Mouse (Mus musculus): ENCODE measurements around the gene Skp1a.

The Skp1a gene

DNA sequence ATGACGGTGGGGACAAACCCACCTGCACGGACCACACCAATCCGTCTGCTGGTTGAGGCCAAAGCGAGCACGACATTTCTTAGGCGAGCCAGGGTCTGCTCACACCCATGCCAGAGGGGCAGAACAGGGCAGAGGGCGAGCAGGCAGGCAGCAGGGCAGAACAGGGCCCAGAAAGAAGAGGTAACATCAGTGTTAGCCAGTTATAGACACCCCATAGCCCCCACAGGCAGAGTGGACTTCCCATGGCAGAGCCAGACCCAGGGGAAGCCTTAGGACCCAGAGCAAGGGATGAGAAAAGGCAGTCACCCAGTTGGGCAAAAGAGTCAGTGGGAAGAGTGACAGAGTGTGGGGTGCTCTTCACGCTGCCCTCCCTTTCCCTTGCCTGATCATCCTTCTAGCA lies 23.3 kb downstream of the Skp1a start:
- DNase-seq = no peak

DNA sequence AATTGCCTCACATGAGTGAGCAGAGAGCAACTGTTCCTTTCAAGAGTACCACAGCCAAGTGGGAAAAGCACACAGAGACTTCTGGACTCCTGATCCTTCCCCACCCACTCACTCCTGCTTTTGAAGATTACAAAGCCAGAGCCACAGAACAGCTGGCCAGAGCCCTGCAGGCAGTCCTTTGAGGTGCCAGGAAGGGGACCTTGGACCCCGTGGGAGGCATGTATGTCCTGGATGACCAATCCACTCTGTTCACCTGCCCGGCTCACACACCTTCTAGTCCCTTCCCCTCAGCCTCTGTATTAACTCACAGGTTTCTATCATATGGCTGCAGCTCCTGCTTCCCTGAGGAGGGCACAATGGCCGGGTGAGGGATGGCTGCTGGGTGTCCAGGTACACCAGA lies 25.6 kb downstream of the Skp1a start:
- no peak for DNase-seq

DNA sequence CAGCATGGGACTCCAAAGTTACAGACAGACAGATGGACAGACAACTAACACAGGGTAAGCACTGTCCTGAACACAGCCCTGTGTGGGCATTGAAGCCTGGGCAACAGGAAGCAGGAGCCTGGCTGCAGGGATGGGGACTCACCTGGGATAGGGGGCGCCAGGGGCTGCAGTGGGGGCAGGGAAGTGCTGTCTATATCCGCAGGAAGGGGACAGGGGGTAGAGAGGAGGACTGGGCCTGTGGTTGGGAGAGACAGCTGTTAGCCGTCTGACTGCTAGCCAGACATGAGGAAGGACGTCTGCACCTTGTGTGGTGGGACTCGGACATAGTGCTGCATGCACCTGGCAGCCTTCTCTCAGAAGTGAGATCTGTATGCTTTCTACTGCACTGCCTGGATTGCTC lies 26.9 kb downstream of the Skp1a start:
- no peak for DNase-seq

DNA sequence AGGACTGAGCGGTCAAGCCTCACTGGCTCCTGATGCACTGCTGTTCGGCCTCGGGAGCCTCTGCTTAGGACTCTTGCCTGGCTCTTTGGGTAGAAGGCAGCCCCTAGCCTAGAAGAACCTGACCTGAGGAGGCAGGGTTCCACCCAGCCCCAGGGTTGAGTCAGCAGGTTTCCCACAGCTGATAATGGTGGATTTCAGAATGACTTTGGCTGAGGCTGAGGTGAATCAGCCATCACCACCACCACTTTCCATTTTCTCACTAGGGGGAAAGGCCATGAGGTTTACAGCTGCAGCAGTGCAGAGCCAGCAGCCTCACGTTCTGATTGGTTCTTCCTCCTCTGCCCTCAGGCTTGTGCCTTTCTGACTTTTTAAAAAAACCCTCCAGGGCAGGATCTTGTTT lies 29.1 kb downstream of the Skp1a start:
- DNase-seq = no peak

DNA sequence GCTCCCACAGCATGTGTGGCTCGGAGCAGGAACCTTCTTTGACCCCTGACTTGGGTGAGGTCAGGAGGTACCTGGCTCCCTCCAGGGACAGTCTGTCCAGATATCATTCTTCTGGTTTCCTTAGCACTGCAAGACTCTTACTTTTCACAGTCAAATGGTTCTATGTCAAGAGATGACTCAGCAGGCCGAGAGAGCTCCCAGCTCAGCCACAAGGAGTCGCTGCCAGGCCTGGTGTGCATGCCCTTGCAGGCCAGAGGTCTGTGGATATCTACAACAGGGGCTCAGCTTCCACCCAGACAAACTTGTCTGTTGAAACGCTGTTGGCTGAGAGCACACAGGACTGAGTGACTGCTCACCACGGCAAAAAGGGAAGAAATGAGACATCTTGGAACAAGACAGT lies 30.1 kb downstream of the Skp1a start:
- DNase-seq = peak in 1 of 2 experiments; percentile 28

DNA sequence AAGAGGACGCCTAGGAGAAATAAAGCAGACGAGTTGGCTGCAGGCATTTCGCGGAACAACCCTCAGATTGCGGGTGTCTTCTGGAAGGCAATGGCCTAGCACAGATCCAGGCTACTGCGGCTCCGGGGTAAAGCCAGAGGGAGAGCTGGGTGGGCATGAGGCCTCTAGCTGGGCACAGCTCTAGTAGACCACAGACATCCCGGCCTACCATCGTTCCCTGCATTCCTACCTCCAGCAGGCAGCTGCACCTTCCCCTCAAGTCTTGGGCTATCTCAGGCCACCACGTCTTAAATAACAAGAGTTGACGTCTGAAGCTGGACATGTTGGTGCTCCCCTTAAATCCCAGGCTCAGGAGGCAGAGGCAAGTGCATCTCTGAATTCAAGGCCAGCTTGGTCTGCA lies 30.5 kb downstream of the Skp1a start:
- DNase-seq = peak in 1 of 2 experiments; percentile 3

DNA sequence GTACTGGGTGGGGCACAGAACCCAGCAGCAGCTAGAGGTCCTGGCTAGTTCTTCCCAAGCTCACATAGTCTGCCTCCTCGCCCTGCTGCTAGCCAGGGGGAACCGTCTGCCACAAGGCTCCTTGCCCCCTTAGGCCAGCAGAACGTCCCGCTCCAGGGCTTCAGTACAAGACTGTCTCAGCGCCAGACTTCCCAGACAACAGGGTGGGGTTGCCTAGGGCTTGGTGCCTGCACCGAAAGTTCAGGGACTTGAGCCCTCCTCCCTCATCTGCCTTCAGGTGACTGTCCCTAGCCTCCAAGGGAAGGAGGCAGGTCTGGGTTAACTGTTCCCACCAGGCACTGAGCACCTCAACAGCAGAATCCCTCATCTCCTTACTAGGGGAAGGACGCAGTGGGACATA lies 33.1 kb downstream of the Skp1a start:
- DNase-seq = peak in 1 of 2 experiments; percentile 3

DNA sequence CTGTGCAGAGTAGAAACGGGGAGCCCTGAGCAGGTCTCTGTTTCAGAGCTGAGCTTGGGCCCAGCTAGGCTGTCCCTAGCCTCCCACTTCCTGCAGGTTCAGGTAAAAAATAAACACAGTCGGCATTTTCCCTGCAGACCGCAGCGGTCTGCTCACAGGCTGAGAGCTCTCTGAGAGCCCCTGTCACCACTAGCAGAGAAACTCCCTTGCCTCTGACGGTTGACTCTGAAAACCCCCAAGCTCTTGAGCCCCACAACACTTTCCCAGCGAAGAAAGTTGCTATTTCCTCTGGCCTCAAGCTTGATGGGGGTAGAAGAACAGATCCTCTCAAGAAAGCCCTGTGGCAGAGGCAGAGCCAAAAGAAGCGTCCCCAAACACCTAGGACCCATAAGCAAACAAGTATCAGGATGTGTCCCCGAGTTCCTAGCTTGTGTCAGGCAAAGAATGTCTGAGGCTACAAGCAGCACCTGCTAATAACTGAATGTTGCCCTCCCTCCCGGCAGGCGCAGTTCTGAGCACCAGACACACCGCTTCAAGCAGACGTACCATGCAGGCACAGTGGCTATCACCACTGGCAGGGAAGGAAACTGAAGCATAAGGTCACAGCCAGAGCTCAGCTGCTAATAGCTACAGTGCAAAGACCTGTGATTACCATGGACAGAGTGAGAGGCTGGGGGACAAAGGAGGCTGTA lies 34.0 kb downstream of the Skp1a start:
- DNase-seq = peak in 1 of 2 experiments; percentile 26

DNA sequence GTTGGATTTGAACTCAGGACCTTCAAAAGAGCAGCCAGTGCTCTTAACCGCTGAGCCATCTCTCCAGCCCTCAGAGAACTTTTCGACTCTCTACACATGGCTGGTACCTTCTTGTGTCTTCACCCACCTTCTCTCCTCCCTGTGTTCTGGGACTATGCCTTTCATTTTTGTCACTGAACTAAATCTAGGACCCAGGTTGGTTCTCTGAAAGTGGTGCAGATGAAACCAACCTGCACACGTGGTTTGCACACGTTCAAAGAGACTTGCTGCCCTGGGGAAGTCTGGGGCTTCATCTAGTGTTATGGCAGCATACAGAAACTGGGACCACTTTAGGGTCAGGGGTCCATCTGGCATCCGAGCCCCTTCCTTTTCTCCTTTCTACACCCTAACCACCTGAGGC lies 35.5 kb downstream of the Skp1a start:
- DNase-seq = no peak

DNA sequence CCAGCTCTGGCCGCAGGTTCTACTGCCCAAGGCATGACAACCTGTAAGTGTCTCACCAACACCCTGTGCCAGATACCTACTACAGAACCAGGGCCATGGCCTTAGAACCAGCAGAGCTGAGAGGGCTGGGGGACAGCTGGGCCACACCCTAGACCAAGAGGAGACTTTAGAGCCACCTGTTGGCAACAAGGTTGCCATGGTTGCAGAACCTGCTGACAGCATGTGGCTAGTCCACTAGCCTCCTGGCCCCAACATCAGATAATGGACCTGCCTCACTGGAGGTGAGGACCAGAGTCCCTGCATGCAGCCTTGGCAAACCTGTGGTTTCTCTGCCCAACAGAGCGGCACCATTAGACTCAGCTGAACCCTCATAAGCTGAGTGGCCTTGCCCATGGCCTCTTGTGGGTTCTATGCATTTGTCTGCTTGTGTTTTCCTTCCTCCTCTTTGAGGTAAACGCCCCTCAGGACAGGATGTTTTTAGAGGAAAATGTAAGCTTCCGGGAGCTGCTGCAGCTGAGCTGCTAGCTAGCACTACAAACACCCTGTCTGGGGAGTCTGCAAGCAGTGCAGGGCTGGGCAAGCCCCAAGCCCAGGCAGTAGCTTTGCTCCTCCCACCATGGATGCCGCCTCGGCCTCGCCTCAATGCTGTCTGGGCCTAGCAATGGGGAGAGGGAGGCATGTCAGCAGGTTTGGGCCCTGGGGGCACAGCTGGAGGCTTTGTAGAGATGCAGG lies 36.5 kb downstream of the Skp1a start:
- peak in 1 of 2 experiments; percentile 42 for DNase-seq

DNA sequence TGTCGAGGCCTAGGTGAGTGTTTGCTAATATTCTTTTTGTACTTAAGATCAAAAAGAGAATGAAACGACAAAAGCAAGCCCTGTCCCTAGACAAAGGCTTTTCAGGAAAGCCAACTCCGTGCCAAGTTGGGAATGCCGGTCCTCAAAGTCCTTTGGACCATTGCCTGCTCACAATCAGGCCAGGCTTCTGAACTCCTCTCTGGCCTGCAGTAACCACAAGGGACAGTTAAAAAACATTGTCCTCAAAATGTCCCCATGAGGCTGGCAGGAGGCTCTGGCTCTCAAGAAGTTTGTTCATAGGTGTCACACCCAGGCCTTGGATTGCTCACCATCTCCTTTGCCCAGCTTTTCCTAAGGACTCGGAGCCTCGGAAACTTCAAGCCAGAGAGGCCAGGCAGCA lies 38.0 kb downstream of the Skp1a start:
- no peak for DNase-seq

DNA sequence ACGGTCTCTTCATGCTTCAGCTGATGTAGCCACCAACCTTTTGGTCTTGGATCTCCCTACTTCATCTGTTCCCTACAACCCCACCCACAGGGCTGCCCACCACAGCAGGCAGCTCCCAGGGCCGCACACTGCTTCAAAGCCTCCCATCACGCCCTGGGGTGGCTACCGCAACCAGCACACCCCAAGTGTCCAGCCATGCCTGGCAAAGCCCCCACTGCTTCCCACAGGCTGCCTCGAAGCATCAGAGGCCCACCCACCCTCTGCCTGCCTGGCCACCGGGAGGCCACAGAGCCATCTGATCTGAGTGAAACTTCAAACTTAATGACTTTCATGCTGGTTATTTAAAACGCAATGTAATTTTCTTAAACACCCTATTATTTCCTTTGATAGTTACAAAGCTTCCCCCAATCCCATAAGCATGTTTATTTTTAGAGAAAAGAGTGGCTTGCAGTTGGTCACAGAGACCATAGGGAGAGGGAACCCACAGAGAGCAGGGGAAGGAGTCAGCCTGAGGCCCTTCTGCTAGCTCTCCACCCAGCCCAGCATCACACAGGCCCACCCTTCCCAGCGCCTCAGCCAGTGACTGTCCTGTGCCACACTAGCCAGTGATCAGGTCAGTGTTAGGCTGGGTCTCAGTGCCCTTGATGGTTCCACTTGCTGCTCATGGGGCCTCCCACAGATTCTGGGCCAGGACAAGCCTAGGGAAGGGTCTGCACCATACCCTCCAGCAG lies 40.1 kb downstream of the Skp1a start:
- DNase-seq = no peak

DNA sequence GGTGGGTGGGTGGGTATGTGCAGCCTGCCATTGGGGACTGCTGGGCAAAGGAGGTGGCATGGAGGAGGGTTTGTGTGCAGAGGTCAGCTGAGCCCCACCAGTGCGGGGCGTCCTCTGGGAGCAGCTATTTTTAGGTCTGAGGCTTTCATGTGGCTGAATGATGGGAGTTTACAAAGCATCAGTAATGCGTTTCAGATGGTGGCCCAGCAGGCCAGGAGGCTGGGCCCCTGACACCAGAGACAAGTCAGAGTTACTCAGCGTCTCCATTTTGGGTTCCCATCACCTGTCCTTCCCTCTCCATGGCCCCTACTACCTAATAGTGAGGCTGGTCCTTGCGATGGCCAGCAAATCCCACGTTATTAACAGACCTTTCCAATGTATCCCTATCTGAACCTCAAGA lies 40.8 kb downstream of the Skp1a start:
- no peak for DNase-seq

DNA sequence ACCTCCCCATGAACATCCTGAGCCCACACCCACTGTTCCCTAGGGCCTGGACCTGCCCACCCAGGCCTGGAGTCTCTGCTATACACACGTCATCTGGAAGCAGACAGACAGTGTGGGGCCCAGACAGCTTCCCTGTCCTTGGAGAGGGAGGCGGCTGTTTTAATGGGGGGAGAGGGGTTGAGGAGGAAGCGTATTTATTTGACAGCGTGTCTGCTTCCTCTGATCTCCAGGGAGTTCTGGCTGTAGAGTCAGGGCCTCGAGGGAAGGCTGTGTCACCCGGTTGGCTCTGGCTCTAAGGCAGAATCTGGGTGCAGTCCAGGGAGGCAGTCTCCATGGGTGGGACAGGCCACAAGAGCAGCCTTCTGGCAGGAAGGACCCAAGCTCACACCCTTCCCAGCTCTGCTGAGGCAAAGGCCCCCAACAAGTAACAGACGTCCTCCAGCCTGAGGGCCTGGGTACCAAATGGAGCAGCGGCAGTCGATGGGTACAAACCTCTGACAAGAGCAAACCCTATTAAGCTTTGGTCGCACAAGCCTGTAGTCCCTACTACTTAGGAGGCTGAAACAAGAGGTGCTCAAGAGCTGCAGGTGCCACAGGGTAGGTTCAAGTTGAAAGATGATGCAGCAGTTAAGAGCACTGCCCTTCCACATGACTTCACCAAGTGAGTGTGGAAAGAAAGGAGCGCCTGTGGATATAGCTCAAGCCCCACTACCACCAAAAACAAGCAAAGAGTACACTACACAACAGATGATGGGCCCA lies 41.6 kb downstream of the Skp1a start:
- no peak for DNase-seq

DNA sequence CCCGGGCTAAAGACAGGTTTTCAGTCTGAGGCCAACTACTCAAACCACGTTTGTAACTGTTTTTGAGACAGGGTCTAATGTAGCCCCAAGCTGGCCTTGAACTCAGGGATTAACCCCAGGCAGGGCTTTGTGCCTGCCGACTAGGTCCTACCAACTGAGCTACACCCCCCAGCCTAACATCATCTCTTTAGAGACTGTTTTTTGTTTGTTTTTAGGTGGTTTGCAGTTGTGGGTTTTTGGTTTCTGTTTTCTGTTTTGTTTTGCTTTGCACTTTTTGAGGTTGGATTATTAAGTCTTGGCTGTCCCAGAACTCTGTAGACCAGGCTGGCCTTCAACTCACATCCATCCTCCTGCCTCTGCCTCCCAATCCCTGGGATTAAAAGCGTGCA lies 42.1 kb downstream of the Skp1a start:
- no peak for DNase-seq

DNA sequence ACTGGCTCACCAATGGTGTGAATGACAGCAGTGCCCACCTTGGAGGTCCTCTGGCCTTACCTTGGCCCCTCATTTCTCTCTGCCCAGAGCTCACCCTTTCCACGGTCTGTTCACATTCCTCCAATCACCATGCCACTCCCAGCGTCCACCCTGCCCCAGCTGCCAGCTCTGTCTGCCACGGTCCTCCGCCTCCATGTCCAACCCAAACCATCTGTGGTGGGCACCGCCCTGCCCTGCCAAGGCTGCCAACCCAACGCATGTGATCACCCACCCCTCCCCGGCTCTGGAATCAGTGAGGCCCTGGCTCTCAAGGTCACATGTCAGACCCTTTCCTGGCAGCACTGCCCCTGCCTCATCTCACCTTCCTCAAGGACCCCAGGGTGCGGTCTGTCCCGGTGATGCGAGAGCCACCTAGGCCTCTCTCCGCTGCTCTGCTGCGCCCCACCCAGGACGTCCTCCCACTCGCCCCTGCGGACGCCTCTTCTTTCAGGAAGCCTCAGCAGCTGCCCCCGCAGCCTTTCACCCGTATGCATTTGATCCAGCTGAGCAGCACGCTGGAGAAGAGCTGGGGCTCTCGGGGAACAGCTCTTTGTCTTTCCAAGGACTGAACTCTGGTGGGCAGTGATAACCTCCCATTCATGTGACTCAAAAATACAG lies 42.8 kb downstream of the Skp1a start:
- no peak for DNase-seq

DNA sequence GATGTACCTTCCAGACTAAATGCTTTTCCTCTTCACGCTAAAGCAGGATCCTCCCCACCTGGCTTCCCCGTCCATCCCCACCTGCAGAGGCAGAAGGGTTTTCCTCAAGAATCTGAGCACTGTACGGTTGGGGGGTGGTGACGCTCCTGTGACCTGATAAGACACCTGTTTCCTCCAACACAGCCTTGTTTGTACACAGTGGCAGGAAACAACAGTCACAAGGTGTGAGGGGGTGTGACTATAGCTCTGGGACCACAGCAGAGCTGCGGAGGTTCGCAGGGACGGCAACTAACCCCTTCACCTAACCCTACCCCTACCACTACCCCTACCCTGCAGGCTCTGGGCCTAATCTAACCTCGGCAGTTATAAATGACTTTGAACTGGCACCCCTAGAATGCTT lies 43.6 kb downstream of the Skp1a start:
- no peak for DNase-seq

DNA sequence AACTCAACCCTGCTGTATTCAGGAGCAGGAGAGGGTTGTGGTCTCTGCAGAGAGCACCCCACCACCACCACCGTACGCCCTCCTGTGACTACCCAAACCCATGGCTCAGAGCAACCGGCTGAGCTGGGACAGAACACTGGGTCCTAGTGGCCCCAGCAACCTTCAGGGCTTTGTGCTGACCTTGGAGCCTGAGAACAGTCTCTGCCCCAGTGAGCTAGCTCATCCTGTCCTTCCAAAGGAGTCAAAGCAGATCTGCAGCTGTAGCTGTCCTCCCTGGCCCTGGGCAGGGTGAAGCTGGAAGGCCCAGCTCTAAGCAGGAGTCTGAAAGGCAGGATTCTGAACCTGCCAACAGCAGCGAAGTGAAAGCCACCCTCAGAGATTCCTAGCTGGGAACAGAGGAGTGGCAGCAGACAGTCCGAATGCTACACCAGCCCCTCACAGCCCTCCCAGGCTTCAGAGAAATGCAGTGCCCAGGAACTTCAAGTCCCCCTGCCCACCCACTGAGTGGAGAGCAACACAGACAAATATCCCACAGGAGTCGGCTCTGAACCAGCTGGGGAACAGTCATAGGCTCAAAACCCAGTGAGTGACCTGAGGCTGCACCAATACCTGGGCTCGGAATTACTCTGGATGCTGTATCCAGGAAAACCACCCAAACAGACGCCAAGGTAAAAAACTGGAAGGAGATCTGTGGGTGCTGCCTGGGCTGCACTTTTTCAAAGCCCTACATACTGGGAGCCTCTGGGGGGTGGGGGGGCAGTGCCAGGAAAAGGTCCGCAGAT lies 44.2 kb downstream of the Skp1a start:
- no peak for DNase-seq

DNA sequence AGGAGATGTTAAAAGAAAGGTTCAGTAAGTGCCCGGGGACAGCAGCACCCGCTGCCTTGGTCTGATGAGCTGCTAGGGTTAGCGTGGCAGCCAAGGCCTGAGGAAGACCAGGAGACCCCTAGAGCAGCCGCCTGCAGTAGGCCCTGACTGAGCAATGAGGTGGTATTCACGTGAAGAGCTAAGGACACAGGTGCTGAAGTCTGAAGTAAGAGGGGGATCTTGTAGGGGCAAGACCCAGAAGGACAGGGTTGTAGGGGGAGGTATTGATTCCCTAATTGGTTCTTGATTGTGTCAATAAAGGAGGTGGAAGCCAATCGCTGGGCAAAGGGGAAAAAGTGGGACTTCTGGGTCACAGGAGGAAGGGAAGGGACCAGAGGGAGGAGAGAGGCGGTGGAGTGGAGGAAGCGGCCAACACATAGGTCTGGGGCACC lies 45.2 kb downstream of the Skp1a start:
- DNase-seq = no peak

DNA sequence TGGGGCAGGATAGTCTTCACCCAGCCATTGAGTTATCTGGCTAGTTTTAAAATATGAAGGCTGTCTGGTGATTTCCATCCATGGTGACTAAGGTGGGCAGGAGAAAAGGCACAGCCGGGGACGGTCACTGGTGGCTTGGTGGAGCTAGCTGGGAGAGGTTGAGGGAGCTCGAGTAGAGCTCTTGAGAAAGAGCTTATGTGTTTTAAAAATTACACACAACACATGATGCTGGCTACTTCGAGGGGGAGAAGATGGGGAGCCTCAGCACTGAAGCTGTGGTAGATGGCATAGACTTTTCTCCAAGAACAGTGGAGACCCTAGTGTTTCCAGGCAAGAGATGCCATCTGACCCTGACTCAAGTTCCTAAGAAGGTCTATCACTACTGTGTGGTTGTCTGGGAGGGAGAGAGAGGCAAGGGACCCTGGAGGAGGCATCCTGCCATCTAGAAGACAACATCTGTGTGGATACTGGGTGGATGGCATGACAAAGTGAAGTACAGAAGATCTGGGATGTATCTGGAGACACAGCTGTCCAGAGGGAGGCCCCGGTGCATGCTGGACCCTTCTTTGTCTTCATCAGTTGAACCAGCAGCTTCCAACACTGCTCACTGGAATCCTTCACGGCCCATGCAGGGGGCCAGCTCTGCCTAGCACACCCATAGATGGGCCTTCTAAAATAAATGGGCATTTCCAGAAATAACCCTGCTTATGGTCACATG lies 45.8 kb downstream of the Skp1a start:
- no peak for DNase-seq

DNA sequence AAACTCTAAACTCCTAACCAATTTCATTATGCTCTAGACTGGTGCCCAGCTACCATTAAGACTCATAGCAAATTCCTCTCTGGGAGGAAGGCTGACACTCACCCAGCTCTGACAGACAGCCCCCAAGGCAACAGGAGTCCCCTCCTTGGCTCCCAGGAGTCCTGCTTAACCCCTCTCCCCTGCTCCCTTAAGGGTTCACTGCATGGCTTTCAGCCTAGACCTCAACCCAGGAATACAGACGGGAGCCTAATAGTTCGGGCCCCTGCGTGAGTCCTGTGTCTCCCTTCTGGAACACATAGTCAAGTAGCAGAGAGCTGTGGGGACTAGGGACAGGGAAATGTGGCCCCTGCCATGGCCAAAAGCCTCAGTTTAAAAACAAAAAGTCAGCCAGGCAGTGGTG lies 46.4 kb downstream of the Skp1a start:
- DNase-seq = no peak
